Mouse (Mus musculus) limb, embryonic 12.5 days (tissue): ENCODE results near the gene Kazn. TPM values are rescaled to one million over a fixed set of nuclear protein-coding genes. Genes with fewer than 3 reads are reported as not detected.

Source experiments
- ATAC-seq: fragments of 200-750 bp; cut with Nextera tagmentation; 2 replicates; pipeline ENCODE4 v1.8.0; 2017; ENCODE audit warnings: low read depth, moderate TSS enrichment; ENCODE audit not compliant: insufficient number of reproducible peaks, insufficient read depth, low FRiP score, low TSS enrichment
- H3K27ac ChIP-seq: fragments of 300-500 bp; sonication (generic); 2 replicates; pipeline ENCODE4 v1.5.1; 2016; ENCODE audit warnings: mild to moderate bottlenecking, moderate library complexity
- H3K27me3 ChIP-seq: fragments of 300-500 bp; sonication (generic); 2 replicates; pipeline ENCODE4 v1.6.1; 2016; ENCODE audit warnings: mild to moderate bottlenecking, moderate library complexity
- H3K36me3 ChIP-seq: fragments of 300-500 bp; sonication (generic); 2 replicates; pipeline ENCODE4 v1.6.1; 2016; ENCODE audit warnings: mild to moderate bottlenecking, moderate library complexity
- H3K4me1 ChIP-seq: fragments of 300-500 bp; sonication (generic); replicated peaks from 2 replicates; pipeline ENCODE4 v1.6.1; 2016
- H3K4me2 ChIP-seq: fragments of 300-500 bp; sonication (generic); 2 replicates; pipeline ENCODE4 v1.6.1; 2016; ENCODE audit warnings: mild to moderate bottlenecking, moderate library complexity
- H3K4me3 ChIP-seq: fragments of 300-500 bp; sonication (generic); replicated peaks from 2 replicates; pipeline ENCODE4 v1.5.1; 2016; ENCODE audit warnings: mild to moderate bottlenecking
- H3K9ac ChIP-seq: fragments of 300-500 bp; sonication (generic); replicated peaks from 2 replicates; pipeline ENCODE4 v1.6.1; 2016; ENCODE audit warnings: mild to moderate bottlenecking, moderate library complexity
- H3K9me3 ChIP-seq: fragments of 300-500 bp; sonication (generic); 2 replicates; pipeline ENCODE4 v1.6.1; 2016; ENCODE audit warnings: mild to moderate bottlenecking, moderate library complexity
- WGBS: fragments of 180-500 bp; shearing (Covaris S2); methylation state at CpG from one replicate; pipeline ENCODE4 v1.1.7; 2016; 5-methylcytosine and 5-hydroxymethylcytosine counted together
- polyA plus RNA-seq: library from polyadenylated mRNA; unstranded; fragments of >200 nt; fragmentation: Nextera tagmentation; extraction: Ambion mirVana; gene quantifications from 2 replicates; pipeline ENCODE4 v1.2.1, GENCODE M21; 2016

The Kazn gene
- polyA plus RNA-seq, 1 experiment from 2014 or later: 13.7 TPM

DNA sequence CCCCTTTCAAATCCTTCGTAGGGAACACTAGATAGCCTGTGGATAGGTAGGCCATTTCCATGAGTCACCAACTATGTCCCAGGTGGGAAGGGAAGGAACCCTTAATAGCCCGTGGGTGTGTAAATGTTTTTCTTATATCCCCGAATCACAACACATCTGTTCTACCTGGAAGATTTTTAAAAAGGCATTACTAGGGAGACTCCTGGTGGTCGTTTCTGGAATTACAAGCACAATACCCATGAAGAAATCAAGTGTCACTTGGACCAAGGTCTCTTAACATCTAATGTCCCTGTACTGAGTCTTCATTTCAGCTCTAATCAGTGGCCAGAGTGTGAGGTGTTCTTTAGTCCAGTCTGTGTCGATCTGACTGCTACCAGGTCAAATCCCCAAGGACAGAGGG lies 95.1 kb downstream of the Kazn start:
- Histone ChIP-seq H3K27me3 (no peaks in the 10 kb centered on the region), H3K9me3 (peaks cover 5% of the 10 kb centered on the region; the same call in 1 of the 2 replicates), H3K4me2 (no peak overlapping the region), H3K9ac (no peak overlapping the region), H3K4me3 (no peak overlapping the region), H3K36me3 (peaks cover 71% of the 10 kb centered on the region), H3K4me1 (peaks cover 9% of the 10 kb centered on the region; the same call in 1 of the 2 replicates), H3K27ac (no peak overlapping the region)
- no peak for ATAC-seq
- WGBS: 43% methylated on average over 5 of the region's 5 CpGs

DNA sequence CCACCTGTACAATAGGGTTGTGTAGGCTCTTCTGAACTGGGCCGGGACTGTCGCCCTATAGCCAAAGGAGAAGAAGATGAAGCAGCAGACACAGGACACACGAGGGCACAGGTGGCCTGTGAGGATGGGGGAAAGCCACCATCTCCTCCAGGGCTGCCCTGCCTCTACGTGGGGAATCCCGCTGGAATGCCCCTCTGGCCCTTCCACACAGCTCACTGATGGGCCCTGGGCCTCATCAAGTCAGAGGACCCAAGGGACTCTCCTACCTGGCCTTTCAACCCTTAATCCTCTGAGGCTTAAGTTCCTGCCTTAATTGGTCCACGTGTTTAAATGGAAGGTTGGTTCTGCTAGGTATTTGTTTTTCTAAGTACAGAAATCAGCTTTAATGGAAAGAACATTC lies 95.9 kb downstream of the Kazn start:
- 76% methylated on average over 6 of the region's 6 CpGs for WGBS
- Histone ChIP-seq H3K36me3 (peaks cover 64% of the 10 kb centered on the region), H3K27me3 (no peaks in the 10 kb centered on the region), H3K4me1 (peaks cover 16% of the 10 kb centered on the region), H3K9me3 (peaks cover 5% of the 10 kb centered on the region; the same call in 1 of the 2 replicates), H3K9ac (no peak overlapping the region), H3K4me3 (no peak overlapping the region), H3K4me2 (no peak overlapping the region), H3K27ac (no peak overlapping the region)
- no peak for ATAC-seq

DNA sequence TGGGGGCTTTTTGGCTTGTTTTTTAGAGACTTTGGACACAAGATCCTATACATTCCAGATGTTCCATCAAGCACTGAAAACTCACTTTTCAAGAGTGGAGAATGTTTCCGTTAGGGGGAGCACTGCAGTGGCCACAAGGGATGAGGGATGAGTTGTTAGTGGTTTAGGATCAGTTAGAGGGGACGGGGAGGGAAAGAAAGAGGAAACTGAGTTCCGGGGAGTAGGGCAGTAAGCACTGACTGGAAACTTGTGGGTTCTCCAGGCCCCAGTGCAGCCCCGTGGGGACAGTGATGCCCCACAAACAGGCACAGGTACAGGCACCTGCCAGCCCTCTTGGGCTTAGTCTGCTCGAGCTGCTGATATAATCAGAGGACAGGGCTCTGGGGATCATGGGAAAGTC lies 99.5 kb downstream of the Kazn start:
- WGBS: 71% methylated on average over 5 of the region's 5 CpGs
- peaks cover 32% of the 10 kb centered on the region for H3K36me3 ChIP-seq
- no peak overlapping the region for H3K27ac ChIP-seq
- no peak overlapping the region for H3K4me3 ChIP-seq
- H3K9ac ChIP-seq: no peak overlapping the region
- no peak for ATAC-seq
- no peak overlapping the region for H3K4me2 ChIP-seq
- H3K27me3 ChIP-seq: no peaks in the 10 kb centered on the region
- H3K4me1 ChIP-seq: peaks cover 19% of the 10 kb centered on the region
- no peaks in the 10 kb centered on the region for H3K9me3 ChIP-seq

DNA sequence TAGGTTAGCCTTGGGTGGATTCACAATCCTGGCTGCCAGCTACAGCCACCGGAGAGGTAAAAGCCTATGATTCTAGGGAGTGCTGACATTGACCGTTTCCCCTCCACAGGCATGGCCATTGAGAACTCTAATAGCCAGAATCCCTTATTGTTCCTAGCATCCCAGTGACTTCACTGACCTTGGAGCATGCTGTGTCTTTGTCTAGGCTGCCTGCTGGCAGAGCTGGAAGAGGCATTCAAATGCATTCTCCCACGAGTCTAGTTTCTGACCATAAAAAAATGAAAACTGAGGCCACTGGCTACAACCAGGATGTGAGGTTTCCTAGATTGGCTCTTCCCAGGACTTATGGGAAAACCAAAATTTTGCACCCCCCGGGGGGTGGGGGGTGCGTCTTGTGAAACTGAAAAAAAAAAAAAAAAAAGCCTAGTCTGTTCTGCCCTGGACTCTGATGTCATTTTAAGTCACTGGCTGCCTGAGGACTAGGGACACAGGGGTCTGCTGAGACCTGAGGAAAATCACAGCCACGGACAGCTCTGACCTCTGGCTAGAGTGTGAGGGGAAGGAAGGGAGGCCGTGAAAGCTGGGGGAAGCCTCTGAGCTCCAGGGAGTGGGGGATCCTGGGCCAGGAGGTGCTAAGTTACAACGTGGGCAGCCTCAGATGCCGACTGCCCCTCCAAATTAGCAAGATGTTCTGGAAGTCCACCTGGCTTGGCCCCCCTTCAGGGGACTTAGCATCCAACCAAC lies 100.7 kb downstream of the Kazn start:
- Histone ChIP-seq H3K36me3 (peaks cover 24% of the 10 kb centered on the region), H3K27ac (no peak overlapping the region), H3K4me2 (no peak overlapping the region), H3K27me3 (no peaks in the 10 kb centered on the region), H3K4me1 (peaks cover 26% of the 10 kb centered on the region), H3K9me3 (no peaks in the 10 kb centered on the region), H3K9ac (no peak overlapping the region), H3K4me3 (no peak overlapping the region)
- WGBS: 39% methylated on average over 9 of the region's 9 CpGs
- no peak for ATAC-seq

DNA sequence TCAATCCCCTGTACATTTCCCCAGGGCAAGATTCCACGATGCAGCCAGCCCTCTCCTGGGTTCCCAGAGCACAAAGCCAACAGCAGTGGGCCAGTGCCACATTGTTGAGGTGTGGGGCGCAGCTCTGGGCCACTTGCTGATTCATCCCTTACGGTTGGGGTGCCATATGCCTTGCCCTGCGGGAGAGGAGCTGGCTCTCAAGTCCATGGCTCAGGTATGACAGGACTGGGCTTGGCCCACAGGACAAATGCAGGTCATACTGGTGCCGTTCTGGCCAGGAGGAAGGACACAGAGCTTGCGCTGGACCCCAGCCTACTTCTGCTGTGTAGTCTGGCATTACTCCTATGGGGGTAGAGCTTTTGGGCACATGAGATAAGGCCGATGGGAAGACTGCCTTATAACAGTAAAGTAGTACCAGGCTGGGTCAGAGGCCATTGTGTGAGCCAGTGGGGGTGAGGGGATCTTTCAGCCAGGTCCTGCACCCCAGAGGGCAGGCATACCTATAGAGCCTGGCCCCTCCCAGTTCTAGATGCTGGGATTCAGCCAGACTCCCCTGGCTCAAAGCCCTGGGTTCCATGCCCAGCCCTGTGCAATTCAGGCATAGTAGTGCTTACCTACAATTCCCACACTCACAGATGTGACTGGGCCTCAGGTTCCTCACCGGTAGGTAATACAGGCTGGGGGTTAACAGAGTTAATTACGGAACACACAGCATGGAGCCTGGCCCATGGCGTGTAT lies 102.3 kb downstream of the Kazn start:
- Histone ChIP-seq H3K4me3 (no peak overlapping the region), H3K9ac (no peak overlapping the region), H3K9me3 (no peaks in the 10 kb centered on the region), H3K27ac (no peak overlapping the region), H3K27me3 (no peaks in the 10 kb centered on the region), H3K4me2 (no peak overlapping the region), H3K36me3 (peaks cover 11% of the 10 kb centered on the region), H3K4me1 (peaks cover 26% of the 10 kb centered on the region)
- 90% methylated on average over 10 of the region's 10 CpGs for WGBS
- ATAC-seq: no peak

DNA sequence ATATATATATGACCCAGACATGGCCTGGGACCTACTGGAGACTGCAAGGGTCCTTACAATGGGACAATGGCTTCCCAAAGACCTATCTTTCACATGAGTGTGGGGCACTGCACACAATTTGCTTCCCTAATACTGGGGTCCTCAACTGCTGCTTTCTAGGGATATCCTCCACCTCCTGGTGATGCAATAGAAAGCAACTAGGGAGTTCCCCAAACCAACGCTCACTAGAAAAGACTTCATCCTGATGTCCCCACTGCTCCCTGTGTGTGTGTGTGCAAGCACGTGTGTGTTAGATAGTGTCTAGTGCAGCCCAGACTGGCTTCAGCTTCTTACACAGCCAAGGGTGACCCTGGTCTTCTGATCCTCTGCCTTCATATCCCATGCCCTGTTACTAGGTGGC lies 103.7 kb downstream of the Kazn start:
- ATAC-seq: no peak
- H3K27ac ChIP-seq: no peak overlapping the region
- H3K9me3 ChIP-seq: no peaks in the 10 kb centered on the region
- peaks cover 5% of the 10 kb centered on the region; the same call in 1 of the 2 replicates for H3K36me3 ChIP-seq
- H3K4me1 ChIP-seq: peaks cover 30% of the 10 kb centered on the region
- WGBS: 92% methylated on average over 2 of the region's 2 CpGs
- no peak overlapping the region for H3K4me3 ChIP-seq
- no peak overlapping the region for H3K9ac ChIP-seq
- H3K4me2 ChIP-seq: no peak overlapping the region
- H3K27me3 ChIP-seq: no peaks in the 10 kb centered on the region

DNA sequence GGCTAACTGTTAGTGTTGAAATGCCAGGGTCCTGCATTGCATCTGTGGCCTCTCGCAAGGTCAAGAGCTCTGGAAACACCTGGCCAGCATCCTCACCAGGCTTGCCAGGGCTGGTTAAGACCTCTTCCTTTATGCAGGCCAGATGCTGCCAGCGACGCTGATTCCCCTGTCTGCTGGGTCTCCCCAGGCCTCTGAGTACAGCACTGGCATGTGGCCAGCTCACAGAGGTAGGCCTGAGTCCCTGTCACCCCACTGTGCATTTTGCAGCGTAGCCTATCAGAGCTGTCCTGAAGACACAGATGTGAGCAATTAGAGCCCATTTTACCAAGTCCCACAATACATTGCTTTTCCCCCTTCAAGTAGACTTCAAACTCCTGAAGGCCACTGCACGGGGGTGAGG lies 109.0 kb downstream of the Kazn start:
- peak; percentile 60 for ATAC-seq
- Histone ChIP-seq H3K4me2 (no peak overlapping the region), H3K27ac (peak overlapping the region; percentile 78), H3K36me3 (no peaks in the 10 kb centered on the region), H3K4me1 (peaks cover 22% of the 10 kb centered on the region), H3K27me3 (no peaks in the 10 kb centered on the region), H3K9ac (no peak overlapping the region), H3K4me3 (no peak overlapping the region), H3K9me3 (no peaks in the 10 kb centered on the region)
- WGBS: 19% methylated on average over 5 of the region's 5 CpGs

DNA sequence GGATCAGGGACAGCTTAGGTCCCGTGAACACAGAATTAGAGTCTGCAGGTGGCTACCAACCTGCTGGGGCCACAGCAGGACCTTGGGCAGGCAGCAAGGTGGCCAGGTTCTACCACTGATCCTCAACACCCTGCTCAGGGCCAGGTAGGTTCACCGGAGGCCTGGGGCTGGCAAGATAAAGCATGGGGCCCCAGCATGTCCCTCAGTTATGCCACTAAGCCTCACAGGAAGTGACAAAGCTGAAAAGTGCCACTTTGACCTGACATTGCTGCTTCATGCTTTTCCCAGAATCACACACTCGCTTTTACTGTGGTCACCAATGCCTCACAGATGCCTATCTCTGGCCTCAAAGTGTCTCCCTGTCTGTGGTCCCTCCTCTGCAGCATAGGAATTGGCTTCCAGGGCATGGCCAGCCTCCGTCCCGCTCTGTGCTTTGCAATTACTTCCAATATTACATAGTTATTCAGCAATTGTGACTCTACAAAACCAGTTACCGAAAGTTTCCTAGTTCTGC lies 111.9 kb downstream of the Kazn start:
- Histone ChIP-seq H3K4me3 (no peak overlapping the region), H3K27me3 (no peaks in the 10 kb centered on the region), H3K9me3 (no peaks in the 10 kb centered on the region), H3K4me2 (no peak overlapping the region), H3K4me1 (peaks cover 15% of the 10 kb centered on the region), H3K9ac (no peak overlapping the region), H3K27ac (no peak overlapping the region), H3K36me3 (no peaks in the 10 kb centered on the region)
- WGBS: 84% methylated on average over 6 of the region's 6 CpGs
- ATAC-seq: no peak

DNA sequence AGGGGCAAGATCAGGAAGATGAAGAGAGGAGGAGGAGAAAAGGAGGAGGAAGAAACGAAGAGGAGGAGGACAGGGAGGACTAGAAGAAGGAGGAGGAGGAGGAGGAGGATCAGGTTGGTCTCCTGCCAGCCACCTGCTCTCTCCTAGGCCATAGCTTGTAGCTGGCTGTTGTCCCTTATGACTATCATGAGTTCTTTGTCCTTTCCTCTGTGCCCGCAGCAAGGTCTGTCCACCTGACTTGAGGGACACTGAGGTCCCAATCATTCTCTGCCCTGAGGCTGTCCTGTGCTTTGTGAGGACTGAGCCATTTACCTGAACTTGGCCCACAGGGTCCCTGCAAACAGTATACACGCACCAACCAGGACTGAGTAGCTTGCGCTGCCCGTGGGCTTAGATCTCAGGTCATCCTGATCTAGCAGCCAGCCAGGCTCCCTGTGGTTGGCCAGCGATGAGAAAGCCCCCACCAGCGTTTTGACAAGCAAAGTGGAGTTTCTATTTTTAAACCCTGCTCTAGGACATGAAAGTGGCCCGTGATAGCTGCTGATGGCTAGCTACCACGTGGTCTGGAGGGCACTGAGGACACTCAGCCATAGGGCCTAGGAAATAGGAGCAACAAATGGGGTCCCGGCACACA lies 112.4 kb downstream of the Kazn start:
- 75% methylated on average over 10 of the region's 10 CpGs for WGBS
- peaks cover 15% of the 10 kb centered on the region for H3K4me1 ChIP-seq
- no peak overlapping the region for H3K4me2 ChIP-seq
- no peaks in the 10 kb centered on the region for H3K36me3 ChIP-seq
- no peak overlapping the region for H3K27ac ChIP-seq
- H3K27me3 ChIP-seq: no peaks in the 10 kb centered on the region
- no peaks in the 10 kb centered on the region for H3K9me3 ChIP-seq
- no peak overlapping the region for H3K9ac ChIP-seq
- H3K4me3 ChIP-seq: no peak overlapping the region
- no peak for ATAC-seq

DNA sequence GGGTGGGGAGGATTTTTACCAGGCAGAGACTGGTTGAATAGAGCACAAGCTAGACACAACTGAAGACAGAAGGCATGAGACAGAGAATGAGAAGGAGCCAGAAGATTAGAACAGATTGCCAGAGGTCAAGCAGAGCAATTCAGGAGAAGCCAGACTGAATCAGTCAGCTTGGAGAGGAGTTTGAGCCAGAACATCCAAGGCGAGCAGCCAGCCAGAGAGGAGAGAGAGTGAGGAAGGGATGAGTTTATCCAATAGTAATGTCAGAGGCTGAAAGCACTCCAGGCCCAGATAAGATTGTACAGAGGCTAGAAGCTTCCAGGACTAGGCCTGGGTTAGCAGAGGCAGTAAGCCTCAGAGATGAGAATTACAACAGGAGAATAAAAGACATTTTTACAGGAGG lies 118.0 kb downstream of the Kazn start:
- H3K27ac ChIP-seq: 0 out of 2 replicates have a peak overlapping the region, but pooled peaks have one; percentile 20
- H3K4me3 ChIP-seq: no peak overlapping the region
- ATAC-seq: no peak
- peaks cover 33% of the 10 kb centered on the region for H3K4me1 ChIP-seq
- no peaks in the 10 kb centered on the region for H3K9me3 ChIP-seq
- WGBS: 43% methylated on average over 1 of the region's 1 CpGs
- no peaks in the 10 kb centered on the region for H3K36me3 ChIP-seq
- no peak overlapping the region for H3K4me2 ChIP-seq
- peak overlapping the region; percentile 37; the same call in 1 of the 2 replicates for H3K9ac ChIP-seq
- no peaks in the 10 kb centered on the region; the same call in 1 of the 2 replicates for H3K27me3 ChIP-seq

DNA sequence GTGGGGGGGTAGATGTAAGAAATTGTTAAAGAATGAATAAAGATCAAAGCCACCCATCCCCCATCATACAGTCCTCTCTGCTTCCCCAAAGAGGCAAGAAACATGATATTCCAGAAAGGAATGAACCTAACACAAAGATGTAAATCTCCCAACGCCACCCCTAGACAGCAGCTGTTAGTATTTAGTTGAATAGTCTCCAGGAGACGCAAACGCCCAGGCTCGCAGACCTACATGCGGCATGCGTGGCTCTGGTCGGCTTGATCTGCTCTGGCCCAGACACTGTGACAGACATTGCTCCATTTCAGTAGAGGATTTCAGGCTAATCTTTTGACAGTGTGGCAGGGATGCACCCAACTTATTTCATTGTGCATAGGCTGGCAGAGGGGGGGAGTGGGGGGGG lies 120.7 kb downstream of the Kazn start:
- Histone ChIP-seq H3K4me1 (peaks cover 33% of the 10 kb centered on the region), H3K27ac (peak overlapping the region; percentile 72), H3K9ac (no peak overlapping the region), H3K4me2 (peak overlapping the region; percentile 23; the same call in 1 of the 2 replicates), H3K4me3 (no peak overlapping the region), H3K9me3 (no peaks in the 10 kb centered on the region), H3K36me3 (no peaks in the 10 kb centered on the region), H3K27me3 (no peaks in the 10 kb centered on the region; the same call in 1 of the 2 replicates)
- peak; percentile 53 for ATAC-seq
- WGBS: 15% methylated on average over 7 of the region's 7 CpGs
